Mouse (Mus musculus) lung, postnatal 4 days (tissue): ENCODE measurements at regions not wholly inside any gene's neighbourhood (a gene's known extent, or its start where the extent isn't known, plus 50 kb on each side); places are given as distances from the start of the nearest gene placed in this dataset.
A peak's percentile ranks its signal among the peaks of the same experiment; 100 is the strongest.

ENCODE experiments used
- DNase-seq, 2 experiments: peaks; one replicate each; pipeline ENCODE4 v3.0.0; 2021

DNA sequence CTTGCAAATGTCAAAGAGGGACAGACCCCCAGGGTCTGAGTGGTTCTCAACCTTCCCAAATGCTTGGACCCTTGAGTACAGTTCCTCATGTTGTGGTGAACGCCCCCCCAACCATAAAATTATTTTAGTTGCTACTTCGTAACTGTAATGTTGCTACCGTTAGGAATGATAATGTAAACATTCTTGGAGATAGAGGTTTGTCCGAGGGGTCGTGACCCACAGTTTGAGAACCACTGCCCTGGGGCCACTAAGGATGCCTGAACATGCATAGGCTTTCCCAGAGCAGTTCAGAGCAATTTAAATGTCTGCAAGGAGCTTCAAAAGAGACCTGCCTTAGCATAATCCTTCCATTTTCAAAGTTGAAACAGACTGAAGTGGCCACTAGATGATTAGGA is 407.8 kb downstream of the Gm45692 start:
- DNase-seq: no peak

DNA sequence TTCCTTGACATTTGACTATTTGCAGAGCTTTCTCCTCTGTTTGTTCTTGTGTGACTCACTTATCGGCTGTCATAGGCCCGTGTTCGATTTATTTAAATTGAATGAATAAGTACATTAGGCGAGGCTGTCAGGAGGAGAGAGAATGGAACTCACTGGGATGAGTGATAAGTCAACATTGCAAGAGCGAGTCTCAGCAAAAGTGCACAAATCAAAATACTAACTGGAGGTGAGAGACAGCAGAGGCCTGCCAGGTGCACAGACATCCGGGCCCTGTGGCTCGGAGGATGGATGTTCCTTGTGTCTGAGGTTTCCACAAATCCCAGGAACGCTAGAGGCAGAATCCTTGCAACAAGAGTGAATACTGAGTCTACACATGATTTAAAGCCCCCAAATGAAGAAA is 410.6 kb downstream of the Gm45692 start:
- DNase-seq: no peak

DNA sequence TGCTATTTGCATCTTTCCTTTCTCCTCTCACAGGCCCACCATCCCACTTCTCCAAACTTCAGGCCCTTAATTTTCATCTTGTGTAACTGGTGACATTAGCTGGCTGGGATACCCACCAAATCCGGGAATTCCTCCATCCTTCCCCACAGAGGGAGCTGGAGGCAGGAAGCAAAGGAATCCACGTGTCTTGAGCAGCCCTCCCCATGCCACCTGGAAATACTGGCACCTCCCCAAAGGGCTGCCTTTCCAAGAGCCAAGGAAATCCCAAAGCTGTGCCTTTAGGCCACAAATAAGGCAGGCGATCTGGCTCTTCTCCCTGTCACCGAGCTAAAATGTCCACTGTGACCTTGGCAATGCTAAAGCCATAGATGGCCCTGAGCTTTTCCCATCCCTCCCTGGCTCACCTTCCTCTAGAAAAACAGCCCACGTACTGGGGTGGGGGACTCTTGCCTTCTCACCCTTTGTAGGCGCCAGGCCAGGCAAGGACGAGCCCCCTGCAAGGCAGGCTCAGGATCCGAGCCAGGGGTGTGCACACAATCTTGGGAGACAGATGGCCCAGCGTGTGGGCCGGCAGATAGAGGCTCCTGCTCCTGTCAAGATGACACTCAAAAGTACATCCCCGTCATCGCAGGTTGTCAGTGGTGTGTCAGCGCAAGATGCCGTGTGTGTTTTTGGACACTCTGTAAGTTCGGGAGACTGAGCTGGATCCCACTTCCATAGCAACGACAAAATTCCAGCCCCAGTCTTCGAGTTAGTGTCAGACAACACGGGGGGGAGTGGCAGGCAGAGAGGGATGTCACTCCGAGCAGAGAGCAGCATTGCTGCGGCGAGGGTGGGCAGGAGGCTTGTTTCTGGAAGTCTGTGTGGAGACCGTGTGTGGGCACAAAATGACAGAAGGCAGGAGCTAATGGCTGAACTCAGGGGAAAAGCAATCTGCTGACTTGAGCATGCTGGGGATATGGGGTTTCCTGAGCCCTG is 414.4 kb downstream of the Gm45692 start:
- DNase-seq: no peak

DNA sequence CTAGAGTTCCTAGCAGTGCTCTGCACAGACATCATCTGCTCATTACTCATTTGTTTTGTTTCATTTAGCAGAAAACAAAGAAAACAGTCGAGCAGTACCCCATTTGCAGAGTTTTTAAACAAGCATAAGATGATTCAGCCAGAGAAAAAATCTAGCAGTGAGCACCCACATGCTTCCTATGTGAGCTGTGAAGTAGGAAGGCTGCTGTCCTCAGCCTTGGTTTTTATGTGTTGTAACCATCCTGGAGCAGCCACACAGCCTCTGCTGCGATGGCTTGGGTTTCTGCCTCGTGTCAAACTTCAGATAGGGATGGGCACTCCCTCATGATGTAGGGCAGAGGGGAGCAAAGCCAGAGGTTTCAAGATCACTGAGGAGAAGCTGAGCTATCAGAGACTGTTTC is 416.5 kb downstream of the Gm45692 start:
- DNase-seq: no peak

DNA sequence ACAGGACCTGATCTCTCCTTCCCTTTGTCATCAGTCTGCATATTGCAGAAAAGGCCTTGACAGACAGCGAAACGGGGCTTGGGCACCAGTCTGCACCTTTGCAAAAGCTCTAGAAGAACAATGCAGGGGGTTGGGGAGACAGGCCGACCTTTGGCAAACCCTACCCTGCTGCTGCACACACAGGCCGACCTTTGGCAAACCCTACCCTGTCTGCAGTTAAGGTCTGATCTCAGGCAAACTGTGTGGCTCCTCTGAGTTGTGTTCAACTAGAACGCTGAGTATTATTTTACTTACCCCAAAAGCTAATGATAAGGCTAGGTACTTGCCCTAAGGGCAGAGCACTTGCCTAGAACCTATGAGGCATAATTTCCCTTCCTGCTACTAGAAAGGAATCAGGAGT is 423.4 kb upstream of the Zfp703 start:
- DNase-seq: no peak

DNA sequence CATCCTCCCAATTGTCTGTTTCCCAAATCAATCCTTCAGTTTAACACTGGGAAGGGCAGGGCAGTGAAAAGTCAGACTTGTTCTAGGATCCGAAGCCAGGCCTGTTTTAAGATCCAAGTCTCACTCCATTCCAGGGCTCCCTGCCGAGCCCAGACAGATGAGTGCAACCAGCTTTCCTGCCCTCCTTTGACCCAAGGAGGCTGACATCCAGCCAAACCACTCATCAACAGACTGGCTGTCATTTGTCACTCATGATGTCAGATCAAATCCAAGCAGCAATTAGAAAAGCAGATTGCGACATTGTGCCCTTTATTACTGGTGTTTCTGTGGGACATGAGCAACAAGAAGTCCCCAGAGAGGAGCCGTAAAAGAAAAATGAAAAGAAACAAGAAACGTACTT is 417.9 kb upstream of the Zfp703 start:
- DNase-seq: peak; percentile 28 to 72

DNA sequence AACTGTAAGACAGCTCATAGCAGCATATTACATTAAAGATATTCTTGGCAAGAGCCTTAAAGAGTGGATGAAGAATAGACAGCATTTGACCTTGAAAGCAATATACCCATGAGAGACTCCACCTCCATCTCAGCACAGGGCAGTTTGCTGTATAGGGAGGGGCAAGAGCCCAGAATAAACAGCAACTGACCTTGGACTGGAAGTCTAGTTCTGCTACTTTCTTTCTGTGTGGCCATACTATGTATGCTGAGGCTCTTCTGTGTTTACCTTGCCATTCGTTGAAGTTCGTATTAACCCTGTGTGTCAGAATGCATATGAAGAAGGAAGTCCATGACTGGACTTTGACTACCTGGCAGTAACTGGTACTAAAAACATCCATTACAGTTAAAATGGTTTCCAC is 414.0 kb upstream of the Zfp703 start:
- DNase-seq: no peak

DNA sequence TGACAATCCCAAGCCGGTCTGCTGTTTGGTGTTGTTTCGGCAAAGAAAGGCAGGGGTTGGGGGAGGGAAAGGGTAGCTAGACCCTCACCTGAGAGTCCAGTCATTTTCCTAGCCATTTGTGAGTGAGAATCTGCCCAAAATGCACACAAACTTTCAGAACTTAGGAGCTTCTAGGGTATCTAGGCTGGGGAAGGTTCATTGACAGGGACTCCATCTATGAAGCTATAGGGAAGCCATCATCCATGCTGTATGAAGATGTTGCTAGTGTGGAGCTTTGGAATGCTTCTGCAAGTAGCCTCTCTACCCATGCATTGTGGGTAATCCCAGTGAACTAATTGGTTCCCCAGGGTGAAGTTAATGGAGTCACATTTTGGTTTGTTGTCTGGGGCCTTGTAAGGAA is 412.9 kb upstream of the Zfp703 start:
- DNase-seq: no peak

DNA sequence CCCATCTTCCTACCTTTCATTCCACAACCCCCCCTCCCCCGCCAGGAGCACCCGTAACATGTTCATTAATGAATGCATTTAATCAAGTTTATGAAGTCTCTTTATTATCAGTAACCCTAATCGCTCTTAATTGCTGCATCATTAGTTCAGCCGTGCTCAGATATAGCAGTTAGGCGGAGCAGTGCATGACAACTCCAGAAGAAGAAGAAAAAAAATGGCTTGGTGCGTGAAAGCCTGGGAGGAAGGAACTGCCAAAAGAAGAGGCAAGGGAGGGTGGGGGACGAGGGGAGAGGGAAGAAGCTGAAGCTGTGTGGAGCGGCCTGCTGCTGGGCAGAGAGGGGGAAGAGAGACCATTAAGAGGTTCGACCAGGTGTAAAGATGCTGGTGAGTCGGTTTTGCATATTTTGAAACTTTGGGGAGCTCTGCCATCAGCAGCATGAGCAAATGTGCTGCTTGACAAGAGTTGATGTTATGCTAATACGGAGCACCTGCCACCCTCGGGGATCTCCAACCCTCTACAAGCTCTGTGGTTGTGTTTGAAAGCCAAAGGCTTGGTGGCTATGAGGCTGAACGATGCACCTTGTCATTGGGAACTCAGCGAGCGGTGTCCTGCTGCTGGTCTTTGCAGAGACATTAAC is 408.6 kb upstream of the Zfp703 start:
- DNase-seq: no peak

DNA sequence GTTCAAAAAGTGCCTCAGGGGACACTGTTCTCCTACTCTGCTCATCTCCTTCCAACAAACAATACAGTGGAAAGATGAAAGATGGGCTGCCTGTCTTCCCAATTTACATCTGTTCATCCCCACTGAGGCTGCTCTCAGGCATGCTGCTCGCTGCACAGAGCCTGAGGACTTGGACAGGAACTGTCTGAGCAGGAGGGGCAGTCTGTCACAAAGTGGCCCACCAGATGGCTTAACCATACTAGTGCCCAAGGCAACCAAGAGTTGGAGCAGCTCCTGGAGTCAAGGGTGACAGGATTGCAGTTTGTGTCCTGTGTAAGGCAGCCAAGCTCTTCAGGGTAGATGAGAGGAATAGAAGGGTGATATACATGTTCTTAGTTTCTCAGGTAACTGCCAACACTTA is 388.3 kb upstream of the Zfp703 start:
- DNase-seq: no peak

DNA sequence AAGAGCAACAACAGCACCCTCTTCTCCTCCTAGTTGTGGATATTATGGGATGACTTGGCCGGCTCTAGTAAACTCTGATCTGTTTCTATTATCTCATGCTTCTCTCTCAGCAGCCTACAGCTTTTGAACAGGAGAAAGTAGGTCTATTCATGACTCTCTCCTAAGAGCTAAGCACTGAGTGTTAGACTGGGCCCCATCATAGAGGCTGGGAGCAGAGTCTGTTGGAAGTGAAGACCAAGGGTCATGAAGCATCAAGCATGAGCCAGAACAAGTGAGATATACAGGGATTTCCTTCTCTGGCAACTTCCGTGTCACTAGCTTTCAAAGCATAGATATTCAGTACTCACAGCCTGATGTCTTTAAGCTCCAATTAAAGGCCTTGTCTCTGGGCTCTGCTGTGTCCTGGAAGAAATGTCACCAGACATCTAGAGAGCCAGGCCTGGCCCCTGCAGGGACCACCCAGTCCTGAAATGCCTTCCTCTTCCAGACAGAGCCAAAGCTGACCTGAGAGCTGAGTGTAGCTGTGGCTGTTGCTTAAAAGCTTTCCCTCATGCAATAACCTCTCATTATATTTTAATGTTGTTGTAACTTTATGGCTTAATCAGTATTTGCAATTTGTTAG is 386.4 kb upstream of the Zfp703 start:
- no peak for DNase-seq

DNA sequence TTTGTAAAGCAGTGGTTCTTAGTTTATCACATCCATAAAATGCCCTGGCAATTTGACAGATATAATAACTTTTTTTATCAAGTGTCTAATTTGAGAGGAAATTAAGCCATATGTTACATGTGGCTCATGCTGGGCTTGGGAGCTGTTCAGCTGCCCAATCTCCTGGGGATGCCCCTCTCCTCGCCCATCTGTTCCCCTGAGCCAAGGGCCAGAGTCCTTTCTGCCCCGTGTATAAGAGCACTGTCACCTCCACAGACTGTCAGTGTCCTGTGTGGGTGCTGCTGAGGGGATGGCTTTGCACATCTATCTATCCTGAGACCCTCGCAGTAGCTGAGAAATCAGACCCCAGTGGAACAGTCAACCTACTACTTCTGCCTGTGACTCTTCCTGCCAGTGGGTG is 385.9 kb upstream of the Zfp703 start:
- no peak for DNase-seq

DNA sequence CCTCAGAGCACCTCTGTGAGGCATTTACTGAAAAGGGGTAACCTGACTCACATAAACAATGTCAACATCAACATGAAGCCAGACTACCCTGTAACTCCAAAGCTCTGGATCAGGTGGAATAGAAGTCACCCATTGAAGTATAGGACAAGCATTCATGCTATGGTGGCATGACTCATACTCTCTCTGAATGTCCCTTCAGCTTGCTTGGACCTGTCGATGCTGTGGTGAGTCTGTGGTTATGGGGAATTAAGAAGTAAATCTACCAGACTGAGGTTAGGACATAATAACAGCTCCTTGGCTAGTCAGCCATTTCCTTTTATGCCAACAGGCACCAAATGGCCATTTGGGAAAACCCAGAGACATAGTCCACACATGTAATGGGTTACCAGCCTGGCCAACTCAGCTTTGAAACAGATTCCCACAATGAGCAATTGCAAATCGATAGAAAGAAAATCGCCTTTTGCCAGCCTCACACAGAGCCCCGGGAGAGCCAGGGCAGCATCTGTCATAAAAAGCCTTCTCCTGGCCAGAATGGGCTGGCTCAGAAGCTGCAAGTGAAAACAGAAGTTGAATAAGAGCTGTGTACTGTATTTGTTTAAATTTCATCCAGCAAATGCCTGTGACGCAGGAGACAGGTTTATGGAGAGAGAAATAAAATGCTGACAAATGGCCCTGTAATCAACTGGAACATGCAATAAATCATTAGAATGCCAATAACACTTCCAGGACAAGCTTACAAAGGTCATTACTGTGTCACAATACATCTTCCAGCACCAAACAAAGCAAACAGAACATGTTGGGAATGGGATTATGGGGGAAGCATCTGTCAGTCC is 383.4 kb upstream of the Zfp703 start:
- no peak for DNase-seq

DNA sequence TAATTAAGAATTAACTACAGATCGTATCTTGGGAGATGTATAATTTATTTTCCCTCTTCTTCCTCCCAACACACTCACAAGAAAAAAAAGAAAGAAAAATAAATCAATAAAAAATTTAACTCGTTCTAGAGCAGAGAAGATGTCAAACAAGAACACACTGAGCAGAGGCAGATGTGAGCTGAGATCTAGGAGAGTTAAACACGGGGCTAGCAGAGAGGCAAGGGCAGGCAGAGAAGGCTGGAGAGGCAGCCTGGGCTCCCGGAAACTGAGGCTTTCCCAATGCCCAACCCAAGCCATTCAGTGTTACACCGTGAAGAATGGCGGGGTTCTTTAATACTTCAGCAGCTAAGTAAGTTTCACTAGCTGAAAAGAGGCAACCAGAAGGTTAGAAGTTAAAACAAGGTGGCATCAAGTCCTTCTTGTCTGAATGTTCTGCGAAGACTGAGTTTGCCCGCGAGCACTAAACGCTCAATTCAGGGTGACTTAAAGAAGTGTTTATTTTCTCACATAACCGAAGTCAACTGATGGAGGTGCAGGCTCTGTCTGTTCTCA is 382.7 kb upstream of the Zfp703 start:
- DNase-seq: no peak

DNA sequence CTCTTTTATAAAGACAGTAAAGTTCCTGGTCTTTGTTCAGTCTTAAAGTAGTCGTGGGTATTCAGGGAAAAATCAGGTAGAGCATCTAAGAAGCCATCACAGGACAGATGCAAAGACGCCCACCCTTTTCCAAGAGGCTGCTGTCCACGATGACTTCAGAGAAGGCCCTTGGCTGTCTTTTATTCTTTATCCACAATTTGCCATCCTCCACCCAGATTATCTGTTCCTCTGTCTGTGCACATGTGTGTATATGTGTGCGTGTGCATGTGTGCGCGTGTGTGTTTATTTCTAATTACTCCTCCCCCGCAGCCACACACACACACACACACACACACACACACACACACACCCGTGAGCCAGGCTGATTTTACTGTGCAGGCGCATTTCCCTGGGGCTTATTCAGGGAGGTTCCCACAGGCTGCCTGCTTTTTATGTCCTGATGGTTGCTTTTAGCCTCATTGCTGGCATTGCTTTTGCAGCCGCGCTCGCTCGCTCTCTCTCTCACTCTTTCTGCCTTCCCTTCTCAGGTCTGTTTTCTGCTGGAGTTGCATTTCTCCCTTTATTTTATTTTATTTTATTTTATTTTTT is 381.6 kb upstream of the Zfp703 start:
- no peak for DNase-seq

DNA sequence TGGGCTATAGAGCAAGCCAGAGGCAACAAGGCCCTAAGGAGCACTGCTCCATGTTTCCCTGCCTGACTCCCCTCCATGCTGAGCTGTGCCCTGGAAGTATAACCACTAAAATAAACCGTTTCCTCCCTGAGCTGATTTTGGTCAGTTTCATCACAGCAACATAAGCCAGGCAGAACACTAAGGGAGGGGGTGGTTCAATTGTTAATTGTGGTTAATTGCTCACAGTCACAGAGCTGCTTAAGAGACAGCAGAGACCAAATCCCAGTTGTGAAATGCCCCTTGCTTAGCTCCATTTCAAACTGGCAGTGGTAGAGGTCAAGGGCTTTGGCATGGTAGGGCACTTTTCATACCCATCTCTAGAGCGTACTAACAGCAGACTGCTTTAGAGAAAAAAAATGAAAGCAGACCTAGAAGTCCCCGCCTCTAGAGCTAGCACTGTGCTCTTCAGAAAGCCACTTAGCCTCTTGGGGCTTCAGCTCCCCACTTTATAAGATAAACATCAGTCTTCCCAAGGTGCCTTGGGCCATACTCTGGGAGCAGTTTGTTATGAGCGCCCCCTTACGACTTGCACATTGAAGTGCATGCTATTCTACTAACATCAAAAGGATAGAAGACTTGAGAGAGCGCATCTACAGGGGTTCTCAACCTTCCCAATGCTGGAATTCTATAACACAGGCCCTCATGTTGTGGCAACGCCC is 380.3 kb upstream of the Zfp703 start:
- peak in 1 of 2 experiments; percentile 9 for DNase-seq

DNA sequence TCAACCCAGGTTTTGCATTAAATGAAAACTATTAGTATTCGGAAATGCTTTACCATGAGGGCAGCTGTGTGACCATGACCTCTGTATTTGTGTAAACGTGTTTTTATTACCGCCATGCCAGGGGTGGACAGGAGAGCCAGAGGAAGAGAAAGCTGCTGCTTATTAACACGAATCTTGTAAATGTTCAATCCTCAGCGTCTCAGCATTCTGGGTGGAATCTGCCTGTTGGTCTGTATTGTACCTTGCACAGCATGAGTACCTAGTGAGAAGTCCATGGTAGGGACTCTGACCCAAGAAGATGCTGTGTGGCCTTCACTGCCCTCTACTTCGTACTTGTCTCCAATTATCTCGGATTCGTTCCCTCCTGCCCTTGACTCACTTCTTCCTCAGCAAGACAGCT is 378.6 kb upstream of the Zfp703 start:
- no peak for DNase-seq

DNA sequence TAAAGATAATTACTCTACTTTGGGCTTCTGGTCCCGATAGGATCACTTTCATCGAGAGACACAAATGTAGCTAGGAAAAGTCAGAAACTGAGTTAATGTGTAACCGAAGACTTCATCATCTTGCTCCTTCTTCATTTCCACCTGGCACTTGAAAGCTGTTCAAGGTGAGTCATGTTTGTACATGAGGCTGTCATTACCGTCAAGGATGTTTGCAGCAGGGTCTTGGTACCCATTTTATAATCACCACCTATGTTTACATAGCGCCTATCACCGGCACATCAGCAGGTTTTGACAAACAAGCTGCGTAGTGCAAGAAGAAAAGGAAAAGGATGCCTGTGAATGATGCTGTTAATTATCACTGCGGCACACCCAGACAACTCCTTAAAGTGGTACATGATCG is 377.0 kb upstream of the Zfp703 start:
- DNase-seq: no peak

DNA sequence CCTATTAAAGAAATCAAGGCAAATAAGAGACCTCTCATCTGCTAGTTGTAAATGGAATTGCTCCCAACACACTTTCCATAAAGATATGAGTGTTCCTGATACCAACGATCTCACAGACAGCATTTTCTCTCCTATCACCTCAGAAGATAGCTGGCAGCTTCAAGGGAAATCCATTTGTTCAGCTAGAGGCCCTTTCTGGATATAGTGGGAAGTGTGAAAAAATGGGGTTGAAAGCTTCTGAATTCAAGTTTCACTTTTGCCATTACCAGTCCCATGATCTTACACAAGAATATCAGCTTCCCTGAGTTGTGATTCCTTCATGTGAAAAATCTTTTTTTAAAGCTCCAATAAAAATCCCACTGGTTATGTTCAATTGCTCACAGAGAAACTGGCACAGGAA is 369.1 kb upstream of the Zfp703 start:
- DNase-seq: no peak

DNA sequence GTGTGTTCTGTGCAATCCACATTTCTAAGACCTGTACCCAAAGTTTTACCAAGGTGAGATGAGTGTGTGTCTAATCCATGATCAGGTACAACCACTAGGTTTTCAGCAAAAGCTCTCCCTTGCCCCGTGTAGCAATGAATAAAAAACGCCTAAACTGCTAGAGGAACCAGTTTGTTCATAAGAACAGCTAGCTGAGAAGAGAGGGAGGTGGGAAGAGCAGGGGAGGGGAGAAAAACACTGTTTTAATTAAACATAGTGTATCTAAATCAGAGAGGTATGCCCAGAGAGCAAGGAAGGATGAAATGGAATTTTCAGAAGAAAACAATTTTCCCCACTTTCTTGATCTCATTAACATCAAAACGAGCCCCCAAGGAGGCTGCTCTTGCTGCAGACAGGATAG is 368.5 kb upstream of the Zfp703 start:
- DNase-seq: no peak

DNA sequence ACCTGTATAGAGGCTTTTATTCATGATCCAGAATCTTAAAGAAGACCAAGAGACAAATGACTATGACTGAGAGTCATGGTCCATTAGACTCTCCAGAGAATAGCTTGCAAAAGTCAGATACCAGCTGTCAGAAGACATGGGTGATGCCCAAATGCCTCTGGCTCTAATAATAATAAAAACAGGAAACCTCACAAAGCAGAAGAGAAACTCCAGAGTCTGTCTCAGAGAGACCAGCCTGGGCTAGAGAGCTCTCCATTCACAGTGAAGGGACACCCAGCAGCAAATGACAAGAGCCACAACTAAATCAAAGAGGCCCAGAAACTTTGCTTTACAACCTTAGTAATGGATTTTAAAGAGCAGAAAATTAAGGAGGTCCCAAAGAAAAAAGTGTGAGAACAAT is 365.0 kb upstream of the Zfp703 start:
- no peak for DNase-seq
